13 mouse cellular contexts compared by ENCODE assay signal in genomic region chr6:97338843-97339242, GRCm38 (mm10).
DNase-seq lines count a peak whose midpoint lies in the region; ATAC-seq and TF ChIP-seq lines count a peak whose summit lies in the region.
"Had no signal": no experiment of that assay in that cellular context is flagged by ENCODE, and none has a peak within 500 bp of the region (broad histone marks: within the 10 kb centered on the region; RNA-seq: fewer than 3 reads in every experiment).

No protein-coding gene starts in this region.

- H3K9me3 ChIP-seq in embryonic facial prominence, embryonic 14.5 days (ENCODE audit: control insufficient read depth, low read length): no peaks in the 10 kb centered on the region
- H3K9me3 ChIP-seq in embryonic facial prominence, embryonic 10.5 days: no peaks in the 10 kb centered on the region
- H3K9me3 ChIP-seq in midbrain, embryonic 10.5 days (replicated peaks): no peaks in the 10 kb centered on the region
- H3K9me3 ChIP-seq in midbrain, embryonic 14.5 days (ENCODE audit: control insufficient read depth, low read length): no peaks in the 10 kb centered on the region
- no peaks in the 10 kb centered on the region for H3K9me3 ChIP-seq in forebrain, embryonic 14.5 days (replicated peaks; ENCODE audit: control insufficient read depth, low read length)
- H3K9me3 ChIP-seq in stomach, postnatal 0 days (ENCODE audit: control insufficient read depth, low read length): no peaks in the 10 kb centered on the region
- H3K9me3 ChIP-seq: limb, embryonic 15.5 days had no signal

- no peak overlapping the region for H3K4me3 ChIP-seq in embryonic facial prominence, embryonic 14.5 days (ENCODE audit: low read depth, low read length)
- no peak overlapping the region for H3K4me3 ChIP-seq in embryonic facial prominence, embryonic 10.5 days
- no peak overlapping the region for H3K4me3 ChIP-seq in midbrain, embryonic 10.5 days
- H3K4me3 ChIP-seq in midbrain, embryonic 14.5 days (replicated peaks; ENCODE audit: low read depth, low read length): no peak overlapping the region
- no peak overlapping the region for H3K4me3 ChIP-seq in forebrain, embryonic 14.5 days (ENCODE audit: low read depth, low read length)
- H3K4me3 ChIP-seq in stomach, postnatal 0 days (ENCODE audit: low read depth, low read length): no peak overlapping the region
- H3K4me3 ChIP-seq: heart, adult 2 months; limb, embryonic 15.5 days had no signal

- WGBS in embryonic facial prominence, embryonic 14.5 days: 44% methylated on average over 4 of the region's 4 CpGs
- WGBS in embryonic facial prominence, embryonic 10.5 days: 47% methylated on average over 4 of the region's 4 CpGs
- 43% methylated on average over 4 of the region's 4 CpGs for WGBS in midbrain, embryonic 10.5 days
- 29% methylated on average over 4 of the region's 4 CpGs for WGBS in midbrain, embryonic 14.5 days
- 24% methylated on average over 4 of the region's 4 CpGs for WGBS in forebrain, embryonic 14.5 days
- WGBS in stomach, postnatal 0 days: 64% methylated on average over 4 of the region's 4 CpGs

- TF ChIP-seq EP300 in stomach, postnatal 0 days (optimal IDR thresholded peaks at IDR 0.05): no peak

- no peak overlapping the region for H3K4me2 ChIP-seq in embryonic facial prominence, embryonic 14.5 days (ENCODE audit: low read depth, low read length)
- H3K4me2 ChIP-seq in midbrain, embryonic 14.5 days (ENCODE audit: low read length): no peak overlapping the region
- no peak overlapping the region for H3K4me2 ChIP-seq in forebrain, embryonic 14.5 days (ENCODE audit: low read length)
- H3K4me2 ChIP-seq in stomach, postnatal 0 days (replicated peaks; ENCODE audit: low read depth): no peak overlapping the region
- H3K4me2 ChIP-seq: limb, embryonic 15.5 days had no signal

- ATAC-seq in embryonic facial prominence, embryonic 14.5 days (ENCODE audit: low read depth): 0 out of 2 replicates have a peak, but pooled peaks have one; percentile 12
- no peak for ATAC-seq in midbrain, embryonic 14.5 days (ENCODE audit: low FRiP score, low TSS enrichment)
- peak; percentile 16; the same call in 1 of the 2 replicates for ATAC-seq in forebrain, embryonic 14.5 days
- ATAC-seq in stomach, postnatal 0 days (ENCODE audit: low FRiP score, low TSS enrichment): no peak

- no peaks in the 10 kb centered on the region for H3K27me3 ChIP-seq in embryonic facial prominence, embryonic 14.5 days (replicated peaks; ENCODE audit: control insufficient read depth, insufficient read depth, low read length)
- H3K27me3 ChIP-seq in embryonic facial prominence, embryonic 10.5 days (replicated peaks; ENCODE audit: low read depth, poor library complexity, severe bottlenecking): no peaks in the 10 kb centered on the region
- H3K27me3 ChIP-seq in midbrain, embryonic 10.5 days (ENCODE audit: low read depth, poor library complexity, severe bottlenecking): no peaks in the 10 kb centered on the region
- H3K27me3 ChIP-seq in midbrain, embryonic 14.5 days (ENCODE audit: control insufficient read depth, insufficient read depth, low read length): no peaks in the 10 kb centered on the region
- no peaks in the 10 kb centered on the region for H3K27me3 ChIP-seq in forebrain, embryonic 14.5 days (replicated peaks; ENCODE audit: control insufficient read depth, insufficient read depth, low read length)
- H3K27me3 ChIP-seq in stomach, postnatal 0 days (ENCODE audit: control insufficient read depth, insufficient read depth, low read length): no peaks in the 10 kb centered on the region
- H3K27me3 ChIP-seq: limb, embryonic 15.5 days had no signal

- no peak overlapping the region for H3K9ac ChIP-seq in embryonic facial prominence, embryonic 14.5 days (ENCODE audit: low read depth, low read length)
- H3K9ac ChIP-seq in midbrain, embryonic 14.5 days (replicated peaks; ENCODE audit: low read length): no peak overlapping the region
- H3K9ac ChIP-seq in forebrain, embryonic 14.5 days (ENCODE audit: low read length): no peak overlapping the region
- no peak overlapping the region for H3K9ac ChIP-seq in stomach, postnatal 0 days (ENCODE audit: low read length)
- H3K9ac ChIP-seq: limb, embryonic 15.5 days had no signal

- DNase-seq in embryonic facial prominence, embryonic 14.5 days (ENCODE audit: low spot score): no peak
- no peak for DNase-seq in embryonic facial prominence, embryonic 10.5 days (ENCODE audit: low spot score)
- DNase-seq in midbrain, embryonic 10.5 days (ENCODE audit: low spot score): no peak
- DNase-seq in midbrain, embryonic 14.5 days: no peak
- no peak for DNase-seq in forebrain, embryonic 14.5 days (ENCODE audit: low spot score)
- peak; percentile 47 for DNase-seq in retina, embryonic 14.5 days (ENCODE audit: low spot score)
- no peak for DNase-seq in adrenal gland, postnatal 14 days
- no peak for DNase-seq in stomach, postnatal 0 days (ENCODE audit: low spot score)
- DNase-seq: cerebellum, adult 8-10 months; heart, adult 2 months; kidney, postnatal 36 days; lung, adult 2 months had no signal

- no peaks in the 10 kb centered on the region for H3K4me1 ChIP-seq in embryonic facial prominence, embryonic 14.5 days (ENCODE audit: control insufficient read depth, insufficient read depth, low read length)
- peaks cover 18% of the 10 kb centered on the region for H3K4me1 ChIP-seq in embryonic facial prominence, embryonic 10.5 days
- peaks cover 25% of the 10 kb centered on the region for H3K4me1 ChIP-seq in midbrain, embryonic 10.5 days
- H3K4me1 ChIP-seq in midbrain, embryonic 14.5 days (ENCODE audit: control insufficient read depth, insufficient read depth, low read length): no peaks in the 10 kb centered on the region
- peaks cover 21% of the 10 kb centered on the region for H3K4me1 ChIP-seq in forebrain, embryonic 14.5 days (ENCODE audit: control insufficient read depth, insufficient read depth, low read length)
- no peaks in the 10 kb centered on the region for H3K4me1 ChIP-seq in stomach, postnatal 0 days (replicated peaks; ENCODE audit: control insufficient read depth, insufficient read depth)
- H3K4me1 ChIP-seq: limb, embryonic 15.5 days had no signal

- H3K27ac ChIP-seq in embryonic facial prominence, embryonic 14.5 days (replicated peaks; ENCODE audit: low read depth, low read length): no peak overlapping the region
- no peak overlapping the region for H3K27ac ChIP-seq in embryonic facial prominence, embryonic 10.5 days (replicated peaks)
- H3K27ac ChIP-seq in midbrain, embryonic 10.5 days (replicated peaks): peak overlapping the region; percentile 72
- no peak overlapping the region for H3K27ac ChIP-seq in midbrain, embryonic 14.5 days (replicated peaks; ENCODE audit: low read depth, low read length)
- H3K27ac ChIP-seq in forebrain, embryonic 14.5 days (ENCODE audit: low read depth, low read length): peak overlapping the region; percentile 60; the same call in 1 of the 2 replicates
- H3K27ac ChIP-seq in stomach, postnatal 0 days (replicated peaks): no peak overlapping the region
- H3K27ac ChIP-seq: heart, adult 2 months; limb, embryonic 15.5 days had no signal

- no peaks in the 10 kb centered on the region for H3K36me3 ChIP-seq in embryonic facial prominence, embryonic 14.5 days (ENCODE audit: control insufficient read depth, insufficient read depth, low read length)
- no peaks in the 10 kb centered on the region for H3K36me3 ChIP-seq in embryonic facial prominence, embryonic 10.5 days (replicated peaks)
- peaks cover 3% of the 10 kb centered on the region; the same call in 1 of the 2 replicates for H3K36me3 ChIP-seq in midbrain, embryonic 10.5 days
- H3K36me3 ChIP-seq in midbrain, embryonic 14.5 days (ENCODE audit: control insufficient read depth, insufficient read depth, low read length): no peaks in the 10 kb centered on the region
- H3K36me3 ChIP-seq in forebrain, embryonic 14.5 days (ENCODE audit: control insufficient read depth, insufficient read depth, low read length): no peaks in the 10 kb centered on the region
- no peaks in the 10 kb centered on the region for H3K36me3 ChIP-seq in stomach, postnatal 0 days (ENCODE audit: control insufficient read depth, insufficient read depth, low read length)
- H3K36me3 ChIP-seq: limb, embryonic 15.5 days had no signal

- no peak for TF ChIP-seq CTCF in stomach, postnatal 0 days (IDR thresholded peaks at IDR 0.05; ENCODE audit: low read depth)

Comparison
In these comparisons a context has a peak if more than half of its experiments do, and no peak if none do; other contexts are left out.
1. H3K27ac ChIP-seq: peak in midbrain, embryonic 10.5 days (single experiment) and forebrain, embryonic 14.5 days (single experiment); none in embryonic facial prominence, embryonic 14.5 days (single experiment), embryonic facial prominence, embryonic 10.5 days (single experiment), midbrain, embryonic 14.5 days (single experiment) and stomach, postnatal 0 days (single experiment).
2. ATAC-seq: peak in embryonic facial prominence, embryonic 14.5 days (single experiment) and forebrain, embryonic 14.5 days (single experiment); none in midbrain, embryonic 14.5 days (single experiment) and stomach, postnatal 0 days (single experiment).